Mouse (Mus musculus): ENCODE measurements around the gene Nap1l5. TPM values are rescaled to one million over a fixed set of nuclear protein-coding genes. Genes with fewer than 3 reads are reported as not detected.
"Not testable (repeated sequence)": the region's sequence is repeated elsewhere in the genome, so short reads cannot be mapped to it uniquely, and the experiment has no call there.

Nap1l5 gene
- polyA plus RNA-seq, 2 experiments: 2.3 to 3.7 TPM

DNA sequence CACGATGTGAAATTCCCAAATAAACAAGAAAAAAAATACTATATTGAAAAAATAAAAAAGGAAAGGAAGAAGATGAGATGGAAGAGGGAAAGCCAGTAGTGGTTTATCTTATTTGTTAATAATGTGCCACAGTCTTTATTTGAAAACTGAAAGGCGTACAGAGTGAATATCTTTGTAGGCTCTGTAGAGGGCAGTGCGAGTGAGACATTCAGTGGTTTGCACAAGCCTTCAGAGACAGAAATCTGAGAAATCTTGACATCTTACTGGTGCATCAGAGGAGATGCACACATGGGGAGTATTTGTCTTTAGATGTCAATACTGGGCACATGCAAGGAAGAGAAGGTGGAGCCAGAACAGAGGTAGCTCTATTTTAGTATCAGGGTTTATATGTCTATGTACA lies 25.5 kb downstream of the Nap1l5 start:
- Histone ChIP-seq H3K4me3 (replicated peaks; ENCODE audit: low read length) (no peak overlapping the region), H3K36me3 (ENCODE audit: control insufficient read depth, insufficient read depth, low read length) (no peaks in the 10 kb centered on the region), H3K4me1 (ENCODE audit: control insufficient read depth, insufficient read depth, low read length) (no peaks in the 10 kb centered on the region), H3K9me3 (ENCODE audit: control insufficient read depth, low read length) (no peaks in the 10 kb centered on the region), H3K9ac (ENCODE audit: low read depth, low read length, severe bottlenecking) (no peak overlapping the region), H3K27me3 (ENCODE audit: control insufficient read depth, insufficient read depth, low read length) (no peaks in the 10 kb centered on the region), H3K27ac (replicated peaks; ENCODE audit: low read depth, low read length) (no peak overlapping the region), H3K4me2 (replicated peaks; ENCODE audit: low read depth, low read length, severe bottlenecking) (no peak overlapping the region)
- no peak for TF ChIP-seq POLR2A (IDR thresholded peaks at IDR 0.05; ENCODE audit: borderline replicate concordance, extremely low read depth, insufficient read depth, insufficient read length)
- DNase-seq (ENCODE audit: low spot score): no peak
- ATAC-seq (ENCODE audit: low FRiP score, low read depth): no peak
- WGBS: 94% methylated on average over 3 of the region's 3 CpGs

DNA sequence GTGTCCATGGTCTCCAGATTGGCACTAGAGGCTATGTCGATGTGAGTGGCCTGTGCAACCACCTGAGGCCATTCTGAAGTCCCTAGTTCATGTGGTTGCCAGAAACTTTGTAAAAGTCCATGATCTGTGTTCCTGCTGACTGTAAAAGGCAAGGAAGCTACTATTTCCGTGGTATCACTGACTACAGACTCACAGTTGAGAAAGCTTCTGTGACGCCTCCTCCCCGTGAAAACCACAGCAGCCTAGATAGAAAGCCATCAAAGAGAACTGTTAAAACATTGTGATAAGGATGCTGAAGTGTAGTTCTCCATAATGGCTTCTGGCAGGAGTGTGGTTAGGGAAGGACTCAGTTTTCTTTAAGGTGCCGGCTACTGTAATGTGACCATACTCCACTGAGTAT lies 26.0 kb downstream of the Nap1l5 start:
- Histone ChIP-seq H3K4me1 (ENCODE audit: control insufficient read depth, insufficient read depth, low read length) (no peaks in the 10 kb centered on the region), H3K27me3 (ENCODE audit: control insufficient read depth, insufficient read depth, low read length) (no peaks in the 10 kb centered on the region), H3K4me3 (replicated peaks; ENCODE audit: low read length) (no peak overlapping the region), H3K36me3 (ENCODE audit: control insufficient read depth, insufficient read depth, low read length) (no peaks in the 10 kb centered on the region), H3K4me2 (replicated peaks; ENCODE audit: low read depth, low read length, severe bottlenecking) (no peak overlapping the region), H3K27ac (replicated peaks; ENCODE audit: low read depth, low read length) (no peak overlapping the region), H3K9ac (ENCODE audit: low read depth, low read length, severe bottlenecking) (no peak overlapping the region), H3K9me3 (ENCODE audit: control insufficient read depth, low read length) (no peaks in the 10 kb centered on the region)
- no peak for ATAC-seq (ENCODE audit: low FRiP score, low read depth)
- 94% methylated on average over 5 of the region's 5 CpGs for WGBS
- no peak for TF ChIP-seq POLR2A (IDR thresholded peaks at IDR 0.05; ENCODE audit: borderline replicate concordance, extremely low read depth, insufficient read depth, insufficient read length)
- no peak for DNase-seq (ENCODE audit: low spot score)

DNA sequence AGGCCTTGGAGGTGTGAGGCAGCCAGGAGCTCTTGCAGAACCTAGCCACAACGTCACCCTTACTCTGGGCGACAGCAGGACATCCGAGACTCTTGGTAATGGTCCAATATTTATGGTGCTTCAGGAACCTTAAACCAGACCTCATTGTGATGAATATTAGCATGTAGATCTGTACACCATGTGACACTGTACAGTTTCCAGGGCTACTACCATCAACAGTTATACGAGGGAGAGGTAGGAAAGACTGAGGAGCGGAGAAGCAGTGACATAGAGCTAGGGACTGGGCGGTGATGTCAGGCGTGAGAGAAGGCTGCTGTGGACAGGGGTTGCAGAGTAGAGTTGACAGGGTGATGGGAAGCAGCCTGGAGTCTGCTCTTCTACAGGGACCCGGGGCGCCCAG lies 26.9 kb downstream of the Nap1l5 start:
- TF ChIP-seq POLR2A (IDR thresholded peaks at IDR 0.05; ENCODE audit: borderline replicate concordance, extremely low read depth, insufficient read depth, insufficient read length): no peak
- H3K36me3 ChIP-seq (ENCODE audit: control insufficient read depth, insufficient read depth, low read length): no peaks in the 10 kb centered on the region
- no peak overlapping the region for H3K4me3 ChIP-seq (replicated peaks; ENCODE audit: low read length)
- 92% methylated on average over 9 of the region's 9 CpGs for WGBS
- H3K27me3 ChIP-seq (ENCODE audit: control insufficient read depth, insufficient read depth, low read length): no peaks in the 10 kb centered on the region
- DNase-seq (ENCODE audit: low spot score) (no peak), ATAC-seq (ENCODE audit: low FRiP score, low read depth) (no peak)
- no peaks in the 10 kb centered on the region for H3K4me1 ChIP-seq (ENCODE audit: control insufficient read depth, insufficient read depth, low read length)
- no peak overlapping the region for H3K4me2 ChIP-seq (replicated peaks; ENCODE audit: low read depth, low read length, severe bottlenecking)
- H3K9ac ChIP-seq (ENCODE audit: low read depth, low read length, severe bottlenecking): no peak overlapping the region
- no peaks in the 10 kb centered on the region for H3K9me3 ChIP-seq (ENCODE audit: control insufficient read depth, low read length)
- H3K27ac ChIP-seq (replicated peaks; ENCODE audit: low read depth, low read length): no peak overlapping the region

DNA sequence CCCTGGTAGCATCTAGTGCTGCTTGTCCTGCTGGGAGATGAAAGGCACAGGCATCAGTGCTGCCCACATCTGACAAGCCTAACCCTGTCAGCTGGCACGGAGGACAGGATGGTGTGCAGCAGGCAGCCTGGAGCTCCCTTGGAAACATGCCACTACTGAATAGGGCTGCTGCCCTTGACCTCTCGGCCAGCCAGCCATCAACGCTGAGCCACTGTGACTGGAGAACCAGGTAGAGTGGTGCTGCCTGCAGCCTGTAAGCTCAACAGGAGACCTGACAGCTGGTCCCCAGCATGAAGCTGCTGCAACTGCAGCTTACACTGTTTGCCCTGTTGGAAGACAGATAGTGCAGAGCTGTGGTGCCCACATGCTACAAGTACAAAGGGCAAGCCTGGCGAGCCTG lies 27.3 kb downstream of the Nap1l5 start:
- H3K9ac ChIP-seq (ENCODE audit: low read depth, low read length, severe bottlenecking): no peak overlapping the region
- no peaks in the 10 kb centered on the region for H3K9me3 ChIP-seq (ENCODE audit: control insufficient read depth, low read length)
- DNase-seq (ENCODE audit: low spot score) (no peak), ATAC-seq (ENCODE audit: low FRiP score, low read depth) (no peak)
- WGBS: 68% methylated on average over 4 of the region's 4 CpGs
- no peak overlapping the region for H3K4me3 ChIP-seq (replicated peaks; ENCODE audit: low read length)
- no peaks in the 10 kb centered on the region for H3K36me3 ChIP-seq (ENCODE audit: control insufficient read depth, insufficient read depth, low read length)
- H3K27me3 ChIP-seq (ENCODE audit: control insufficient read depth, insufficient read depth, low read length): no peaks in the 10 kb centered on the region
- TF ChIP-seq POLR2A (IDR thresholded peaks at IDR 0.05; ENCODE audit: borderline replicate concordance, extremely low read depth, insufficient read depth, insufficient read length): no peak
- no peak overlapping the region for H3K27ac ChIP-seq (replicated peaks; ENCODE audit: low read depth, low read length)
- H3K4me2 ChIP-seq (replicated peaks; ENCODE audit: low read depth, low read length, severe bottlenecking): no peak overlapping the region
- H3K4me1 ChIP-seq (ENCODE audit: control insufficient read depth, insufficient read depth, low read length): no peaks in the 10 kb centered on the region

DNA sequence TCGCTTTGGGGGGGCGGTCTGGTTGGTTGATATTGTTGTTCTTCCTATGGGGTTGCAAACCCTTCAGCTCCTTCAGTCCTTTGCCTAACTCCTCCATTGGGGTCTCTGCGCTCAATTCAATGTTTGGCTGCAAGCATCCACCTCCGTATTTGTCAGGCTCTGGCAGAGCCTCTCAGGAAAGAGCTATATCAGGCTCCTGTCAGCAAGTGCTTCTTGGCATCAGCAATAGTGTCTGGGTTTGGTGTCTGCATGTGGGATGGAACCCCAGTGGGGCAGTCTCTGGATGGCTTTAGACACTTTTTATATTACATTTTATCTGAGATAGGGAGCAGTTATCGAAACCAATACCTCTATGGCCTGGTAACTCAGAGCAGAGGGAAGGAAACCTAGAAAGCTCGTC lies 39.0 kb downstream of the Nap1l5 start:
- ATAC-seq (ENCODE audit: low FRiP score, low read depth); H3K9ac ChIP-seq (ENCODE audit: low read depth, low read length, severe bottlenecking); H3K27me3 ChIP-seq (ENCODE audit: control insufficient read depth, insufficient read depth, low read length); H3K9me3 ChIP-seq (ENCODE audit: control insufficient read depth, low read length); H3K27ac ChIP-seq (replicated peaks; ENCODE audit: low read depth, low read length); H3K4me2 ChIP-seq (replicated peaks; ENCODE audit: low read depth, low read length, severe bottlenecking); H3K4me1 ChIP-seq (ENCODE audit: control insufficient read depth, insufficient read depth, low read length); DNase-seq (ENCODE audit: low spot score); H3K36me3 ChIP-seq (ENCODE audit: control insufficient read depth, insufficient read depth, low read length); H3K4me3 ChIP-seq (replicated peaks; ENCODE audit: low read length): not testable (repeated sequence)
- 91% methylated on average over 6 of the region's 6 CpGs for WGBS

DNA sequence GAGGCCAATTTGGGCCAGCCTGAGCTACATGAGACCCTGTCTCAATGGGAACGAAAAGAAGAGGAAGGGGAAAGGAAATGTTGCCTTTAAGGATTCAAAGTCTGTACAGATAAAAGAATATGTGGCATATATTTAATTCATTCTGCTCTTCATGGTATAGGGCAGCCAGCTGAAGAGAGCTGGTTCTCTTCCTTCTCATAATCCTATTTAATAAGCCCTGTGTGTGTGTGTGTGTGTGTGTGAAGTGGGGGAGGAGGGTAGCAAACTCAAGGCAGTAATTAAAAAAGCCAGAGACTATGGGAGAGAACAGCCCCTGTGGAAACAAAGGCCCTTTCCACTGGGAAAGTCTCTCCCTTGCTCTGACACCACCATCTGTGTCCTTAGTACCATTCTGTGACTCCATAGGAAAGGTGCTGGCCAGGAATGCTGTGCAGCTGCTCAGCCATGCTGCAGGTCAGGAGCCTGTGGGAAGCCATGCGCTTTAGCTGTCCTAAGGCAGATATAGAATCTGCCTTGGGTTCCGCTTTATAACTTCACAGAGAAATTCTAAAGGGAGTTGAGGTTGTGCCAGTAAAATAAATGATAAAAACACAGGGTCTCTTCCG lies 43.1 kb downstream of the Nap1l5 start:
- DNase-seq (ENCODE audit: low spot score): no peak
- H3K36me3 ChIP-seq (ENCODE audit: control insufficient read depth, insufficient read depth, low read length): no peaks in the 10 kb centered on the region
- no peaks in the 10 kb centered on the region for H3K4me1 ChIP-seq (ENCODE audit: control insufficient read depth, insufficient read depth, low read length)
- no peak overlapping the region for H3K27ac ChIP-seq (replicated peaks; ENCODE audit: low read depth, low read length)
- no peak for ATAC-seq (ENCODE audit: low FRiP score, low read depth)
- no peaks in the 10 kb centered on the region for H3K27me3 ChIP-seq (ENCODE audit: control insufficient read depth, insufficient read depth, low read length)
- no peak overlapping the region for H3K4me2 ChIP-seq (replicated peaks; ENCODE audit: low read depth, low read length, severe bottlenecking)
- H3K9me3 ChIP-seq (ENCODE audit: control insufficient read depth, low read length): no peaks in the 10 kb centered on the region
- no peak overlapping the region for H3K4me3 ChIP-seq (replicated peaks; ENCODE audit: low read length)
- H3K9ac ChIP-seq (ENCODE audit: low read depth, low read length, severe bottlenecking): no peak overlapping the region
- WGBS: 84% methylated on average over 4 of the region's 4 CpGs
- no peak for TF ChIP-seq POLR2A (IDR thresholded peaks at IDR 0.05; ENCODE audit: borderline replicate concordance, extremely low read depth, insufficient read depth, insufficient read length)
